Mouse (Mus musculus): ENCODE data around the gene Mta3. TPM values are rescaled to one million over a fixed set of nuclear protein-coding genes. Genes with fewer than 3 reads are reported as not detected.

Gene Mta3
- polyA plus RNA-seq, 1 experiment from 2014 or later: 41.0 TPM

GRCm38 (mm10) chr17:83837659-83838190 is 131.8 kb downstream of the Mta3 start:
- 68% methylated on average over 8 of the region's 8 CpGs for WGBS
- H3K4me3 ChIP-seq (ENCODE audit: low read depth, low read length): no peak overlapping the region
- no peak for TF ChIP-seq CTCF (IDR thresholded peaks at IDR 0.05; ENCODE audit: low read depth)
- no peak overlapping the region for H3K4me2 ChIP-seq
- no peaks in the 10 kb centered on the region for H3K9me3 ChIP-seq (ENCODE audit: low read depth, low read length)
- no peak overlapping the region for H3K27ac ChIP-seq (ENCODE audit: low read depth)
- ATAC-seq (ENCODE audit: insufficient read depth): no peak
- DNase-seq: no peak
- H3K27me3 ChIP-seq (ENCODE audit: insufficient read depth, low read length): no peaks in the 10 kb centered on the region
- H3K4me1 ChIP-seq (ENCODE audit: insufficient read depth): peaks cover 12% of the 10 kb centered on the region; the same call in 1 of the 2 replicates
- no peaks in the 10 kb centered on the region for H3K36me3 ChIP-seq (ENCODE audit: insufficient read depth)
- no peak overlapping the region for H3K9ac ChIP-seq

DNA sequence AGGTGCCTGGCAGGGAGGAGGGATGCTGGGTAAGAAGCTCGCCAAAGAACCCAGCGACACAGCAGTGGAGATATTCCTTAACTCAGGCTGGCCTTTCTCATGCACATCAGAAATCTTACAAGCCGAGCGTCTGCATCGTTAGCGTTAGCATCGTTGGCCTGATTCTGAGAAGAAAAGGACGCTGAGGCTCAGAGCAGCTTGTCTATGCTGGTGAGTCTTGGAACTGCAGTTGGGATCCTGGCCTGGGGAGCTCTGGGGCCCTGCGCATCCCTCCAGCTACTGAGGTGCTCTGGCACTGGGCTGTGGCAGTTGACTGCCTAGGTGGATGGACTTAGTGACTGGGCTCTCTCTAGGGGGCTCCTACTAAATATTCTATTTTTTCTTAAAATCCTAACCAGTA is 133.2 kb downstream of the Mta3 start:
- no peak for ATAC-seq (ENCODE audit: insufficient read depth)
- 67% methylated on average over 9 of the region's 9 CpGs for WGBS
- peaks cover 9% of the 10 kb centered on the region; the same call in 1 of the 2 replicates for H3K4me1 ChIP-seq (ENCODE audit: insufficient read depth)

GRCm38 (mm10) chr17:83841011-83841410 is 135.0 kb downstream of the Mta3 start:
- Histone ChIP-seq H3K4me1 (ENCODE audit: insufficient read depth) (no peaks in the 10 kb centered on the region), H3K9me3 (ENCODE audit: low read depth, low read length) (no peaks in the 10 kb centered on the region), H3K27me3 (ENCODE audit: insufficient read depth, low read length) (no peaks in the 10 kb centered on the region), H3K4me2 (no peak overlapping the region), H3K9ac (no peak overlapping the region), H3K27ac (ENCODE audit: low read depth) (no peak overlapping the region), H3K36me3 (ENCODE audit: insufficient read depth) (no peaks in the 10 kb centered on the region), H3K4me3 (ENCODE audit: low read depth, low read length) (no peak overlapping the region)
- DNase-seq (no peak), ATAC-seq (ENCODE audit: insufficient read depth) (no peak)
- no peak for TF ChIP-seq CTCF (IDR thresholded peaks at IDR 0.05; ENCODE audit: low read depth)
- WGBS: 69% methylated on average over 5 of the region's 5 CpGs

More for the DNA sequence above, 133.2 kb downstream of the Mta3 start:
- Histone ChIP-seq H3K9me3 (ENCODE audit: low read depth, low read length) (no peaks in the 10 kb centered on the region), H3K27me3 (ENCODE audit: insufficient read depth, low read length) (no peaks in the 10 kb centered on the region), H3K9ac (no peak overlapping the region), H3K27ac (ENCODE audit: low read depth) (no peak overlapping the region), H3K36me3 (ENCODE audit: insufficient read depth) (no peaks in the 10 kb centered on the region), H3K4me3 (ENCODE audit: low read depth, low read length) (no peak overlapping the region), H3K4me2 (no peak overlapping the region)
- no peak for DNase-seq
- TF ChIP-seq CTCF (IDR thresholded peaks at IDR 0.05; ENCODE audit: low read depth): peak; percentile 26; the same call in 1 of the 2 replicates

- ATAC-seq (ENCODE audit: insufficient read depth) (no peak; the same call in 1 of the 2 replicates), DNase-seq (no peak)
- no peaks in the 10 kb centered on the region for H3K27me3 ChIP-seq (ENCODE audit: insufficient read depth, low read length)
- H3K4me1 ChIP-seq (ENCODE audit: insufficient read depth): no peaks in the 10 kb centered on the region
- no peaks in the 10 kb centered on the region for H3K9me3 ChIP-seq (ENCODE audit: low read depth, low read length)
- H3K36me3 ChIP-seq (ENCODE audit: insufficient read depth): no peaks in the 10 kb centered on the region
- H3K9ac ChIP-seq: no peak overlapping the region
- H3K4me3 ChIP-seq (ENCODE audit: low read depth, low read length): no peak overlapping the region
- no peak overlapping the region for H3K4me2 ChIP-seq
- 59% methylated on average over 7 of the region's 7 CpGs for WGBS
- H3K27ac ChIP-seq (ENCODE audit: low read depth): no peak overlapping the region
- no peak for TF ChIP-seq CTCF (IDR thresholded peaks at IDR 0.05; ENCODE audit: low read depth)
These were observed 137.8 kb downstream of the Mta3 start for GRCm38 (mm10) chr17:83843780-83844179.

DNA sequence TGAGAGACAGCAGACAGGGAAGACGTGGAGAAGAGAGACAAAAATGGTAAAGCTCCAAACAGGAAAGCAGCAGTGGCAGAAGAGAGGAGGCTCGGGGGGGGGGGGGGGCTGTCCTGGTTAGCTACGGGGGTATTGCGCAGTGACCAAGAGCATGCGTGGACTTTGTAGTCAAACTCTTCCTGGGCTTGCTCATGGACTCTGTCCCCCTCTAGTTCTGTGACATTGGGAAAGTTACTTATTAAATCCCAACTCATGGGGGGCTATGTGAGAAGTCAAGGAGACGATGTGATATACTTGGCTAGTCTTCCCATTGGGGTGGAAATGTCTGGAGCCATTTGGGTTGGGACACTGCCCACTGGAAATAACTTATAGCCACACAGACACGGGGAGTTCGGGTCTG is 139.6 kb downstream of the Mta3 start:
- Histone ChIP-seq H3K9ac (no peak overlapping the region), H3K4me2 (no peak overlapping the region), H3K4me1 (ENCODE audit: insufficient read depth) (no peaks in the 10 kb centered on the region), H3K9me3 (ENCODE audit: low read depth, low read length) (no peaks in the 10 kb centered on the region), H3K36me3 (ENCODE audit: insufficient read depth) (no peaks in the 10 kb centered on the region), H3K4me3 (ENCODE audit: low read depth, low read length) (no peak overlapping the region), H3K27ac (ENCODE audit: low read depth) (no peak overlapping the region), H3K27me3 (ENCODE audit: insufficient read depth, low read length) (no peaks in the 10 kb centered on the region)
- TF ChIP-seq CTCF (IDR thresholded peaks at IDR 0.05; ENCODE audit: low read depth): no peak
- ATAC-seq (ENCODE audit: insufficient read depth) (no peak), DNase-seq (no peak)
- WGBS: 68% methylated on average over 8 of the region's 8 CpGs

GRCm38 (mm10) chr17:83846301-83847021 is 140.5 kb downstream of the Mta3 start:
- Histone ChIP-seq H3K27ac (ENCODE audit: low read depth) (no peak overlapping the region), H3K36me3 (ENCODE audit: insufficient read depth) (no peaks in the 10 kb centered on the region), H3K27me3 (ENCODE audit: insufficient read depth, low read length) (no peaks in the 10 kb centered on the region), H3K9ac (no peak overlapping the region), H3K4me2 (no peak overlapping the region), H3K4me3 (ENCODE audit: low read depth, low read length) (no peak overlapping the region), H3K9me3 (ENCODE audit: low read depth, low read length) (no peaks in the 10 kb centered on the region), H3K4me1 (ENCODE audit: insufficient read depth) (no peaks in the 10 kb centered on the region)
- DNase-seq (no peak), ATAC-seq (ENCODE audit: insufficient read depth) (no peak)
- WGBS: 73% methylated on average over 21 of the region's 21 CpGs
- TF ChIP-seq CTCF (IDR thresholded peaks at IDR 0.05; ENCODE audit: low read depth): no peak

GRCm38 (mm10) chr17:83847100-83847499 is 141.1 kb downstream of the Mta3 start:
- DNase-seq (no peak), ATAC-seq (ENCODE audit: insufficient read depth) (no peak)
- no peak for TF ChIP-seq CTCF (IDR thresholded peaks at IDR 0.05; ENCODE audit: low read depth)
- 81% methylated on average over 6 of the region's 6 CpGs for WGBS
- no peaks in the 10 kb centered on the region for H3K4me1 ChIP-seq (ENCODE audit: insufficient read depth)
- H3K4me2 ChIP-seq: no peak overlapping the region
- H3K4me3 ChIP-seq (ENCODE audit: low read depth, low read length): no peak overlapping the region
- no peak overlapping the region for H3K27ac ChIP-seq (ENCODE audit: low read depth)
- H3K27me3 ChIP-seq (ENCODE audit: insufficient read depth, low read length): no peaks in the 10 kb centered on the region
- H3K36me3 ChIP-seq (ENCODE audit: insufficient read depth): no peaks in the 10 kb centered on the region
- H3K9me3 ChIP-seq (ENCODE audit: low read depth, low read length): no peaks in the 10 kb centered on the region
- no peak overlapping the region for H3K9ac ChIP-seq

All from lung, embryonic 14.5 days (tissue).